Mouse (Mus musculus): ENCODE results near the gene Csdc2. TPM values are rescaled to one million over a fixed set of nuclear protein-coding genes. Genes with fewer than 3 reads are reported as not detected.
"Not testable (repeated sequence)": the region's sequence is repeated elsewhere in the genome, so short reads cannot be mapped to it uniquely, and the experiment has no call there.

Gene Csdc2
- 10 to 100 TPM in 1 of 2 experiments, 1 to 10 TPM in 1; 7.8 to 19.8 TPM for total RNA-seq (2021)

- intact Hi-C loops (cut with DNase I), result no loop called here
- peak; percentile 62 to 73 for DNase-seq
Measured at GRCm38 (mm10) chr15:81936679-81937078, at the start of gene Csdc2. TSS of gene Csdc2 (plus strand) at chr15:81936759.

- intact Hi-C loops (cut with DNase I), result no loop called here
- DNase-seq, result no peak
Measured at GRCm38 (mm10) chr15:81886795-81887550, 49.6 kb upstream of the Csdc2 start.

GRCm38 (mm10) chr15:81889175-81889574, 47.4 kb upstream of the Csdc2 start:
- intact Hi-C loops (cut with DNase I), result no loop called here
- peak in 1 of 2 experiments; percentile 56 for DNase-seq

GRCm38 (mm10) chr15:81891140-81891802, 45.3 kb upstream of the Csdc2 start:
- intact Hi-C loops (cut with DNase I), result no loop called here
- no peak for DNase-seq

GRCm38 (mm10) chr15:81891822-81892580, 44.6 kb upstream of the Csdc2 start:
- intact Hi-C loops (cut with DNase I), result no loop called here
- DNase-seq, result no peak

- DNase-seq, result no peak
- intact Hi-C loops (cut with DNase I), result no loop called here
Measured at GRCm38 (mm10) chr15:81894002-81894401, 42.6 kb upstream of the Csdc2 start.

GRCm38 (mm10) chr15:81896407-81896806, 40.2 kb upstream of the Csdc2 start:
- peak in 1 of 2 experiments; percentile 35 for DNase-seq
- intact Hi-C loops (cut with DNase I), result no loop called here

GRCm38 (mm10) chr15:81897607-81898285, 38.8 kb upstream of the Csdc2 start:
- intact Hi-C loops (cut with DNase I), result no loop called here
- no peak for DNase-seq

- intact Hi-C loops (cut with DNase I), result no loop called here
- DNase-seq, result peak; percentile 54 to 63
Measured at GRCm38 (mm10) chr15:81898751-81899150, 37.8 kb upstream of the Csdc2 start.

- intact Hi-C loops (cut with DNase I), result loop anchor here (1.0 kb wide), 1 partner anchor 74 kb away; no protein-coding TSS in a partner anchor
- peak; percentile 63 to 86 for DNase-seq
Measured at GRCm38 (mm10) chr15:81904939-81905338, 31.6 kb upstream of the Csdc2 start.

- DNase-seq, result no peak
- intact Hi-C loops (cut with DNase I), result no loop called here
Measured at GRCm38 (mm10) chr15:81907953-81908352, 28.6 kb upstream of the Csdc2 start.

GRCm38 (mm10) chr15:81908767-81909166, 27.8 kb upstream of the Csdc2 start:
- intact Hi-C loops (cut with DNase I); DNase-seq: not testable (repeated sequence)

GRCm38 (mm10) chr15:81912498-81912897, 24.1 kb upstream of the Csdc2 start:
- DNase-seq, result peak in 1 of 2 experiments; percentile 45
- intact Hi-C loops (cut with DNase I), result no loop called here

GRCm38 (mm10) chr15:81914668-81915067, 21.9 kb upstream of the Csdc2 start:
- intact Hi-C loops (cut with DNase I), result loop anchor here (5.0 kb wide), 1 partner anchor 172 kb away; no protein-coding TSS in a partner anchor
- DNase-seq, result no peak

GRCm38 (mm10) chr15:81915663-81916062, 20.9 kb upstream of the Csdc2 start:
- DNase-seq, result peak in 1 of 2 experiments; percentile 40

GRCm38 (mm10) chr15:81917201-81917600, 19.4 kb upstream of the Csdc2 start:
- intact Hi-C loops (cut with DNase I), result loop anchor here (5.0 kb wide), 1 partner anchor 175 kb away; no protein-coding TSS in a partner anchor
- no peak for DNase-seq

More at GRCm38 (mm10) chr15:81915663-81916062, 20.9 kb upstream of the Csdc2 start:
- intact Hi-C loops (cut with DNase I), result loop anchor here (5.0 kb wide), 1 partner anchor 173 kb away; no protein-coding TSS in a partner anchor

GRCm38 (mm10) chr15:81917621-81918463, 18.7 kb upstream of the Csdc2 start:
- intact Hi-C loops (cut with DNase I), result loop anchor here (5.0 kb wide), 1 partner anchor 176 kb away; no protein-coding TSS in a partner anchor
- DNase-seq, result peak; percentile 77 to 87

GRCm38 (mm10) chr15:81919062-81919461, 17.5 kb upstream of the Csdc2 start:
- no peak for DNase-seq
- intact Hi-C loops (cut with DNase I), result loop anchor here (5.0 kb wide), 1 partner anchor 177 kb away; no protein-coding TSS in a partner anchor

GRCm38 (mm10) chr15:81920546-81921217, 15.9 kb upstream of the Csdc2 start:
- no peak for DNase-seq
- intact Hi-C loops (cut with DNase I), result no loop called here
